Mouse (Mus musculus) left cerebral cortex, postnatal 36 days (tissue): ENCODE measurements around the gene Gm4175. TPM values are rescaled to one million over a fixed set of nuclear protein-coding genes. Genes with fewer than 3 reads are reported as not detected.
"Not testable (repeated sequence)": the region's sequence is repeated elsewhere in the genome, so short reads cannot be mapped to it uniquely, and the experiment has no call there.

ENCODE experiments used
- DNase-seq, 2 experiments: peaks; one replicate each; pipeline ENCODE4 v3.0.0; 2021 to 2022; ENCODE audit warnings: low spot score in 2 of 2, mixed read lengths in 1 of 2
- intact Hi-C: fragments of 180-260 bp; cut with DNase I; formaldehyde crosslinking; loops from one replicate; pipeline ENCODE4 v1.15.1; 2025
- total RNA-seq, 2 experiments: library from RNA; stranded (reverse); gene quantifications; 2 replicates each; pipeline ENCODE4 v1.2.3; 2021

Gene Gm4175
- total RNA-seq, result not detected

DNA sequence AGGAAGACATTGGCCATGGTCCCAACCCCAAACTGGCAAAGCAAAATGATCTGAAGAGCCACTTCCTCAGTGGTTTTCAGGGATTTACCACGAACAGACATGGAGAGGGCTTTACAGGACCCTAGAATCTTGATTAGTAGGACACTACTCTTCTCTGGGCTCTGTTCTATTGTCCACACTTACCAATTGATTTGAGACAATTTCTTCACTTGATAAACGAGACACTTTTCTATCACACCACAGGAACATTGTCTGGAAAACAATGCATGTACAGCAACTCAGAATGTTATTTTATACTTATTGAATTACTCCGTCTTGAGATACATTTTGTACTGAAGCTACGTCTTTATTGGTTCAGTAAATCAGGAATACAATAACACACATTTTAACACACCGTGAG is at the start of gene Gm4175:
Gene Gm4175, minus strand, starts transcription at position 101 of the 400 bp plus-strand sequence.
- intact Hi-C loops, DNase-seq: not testable (repeated sequence)

DNA sequence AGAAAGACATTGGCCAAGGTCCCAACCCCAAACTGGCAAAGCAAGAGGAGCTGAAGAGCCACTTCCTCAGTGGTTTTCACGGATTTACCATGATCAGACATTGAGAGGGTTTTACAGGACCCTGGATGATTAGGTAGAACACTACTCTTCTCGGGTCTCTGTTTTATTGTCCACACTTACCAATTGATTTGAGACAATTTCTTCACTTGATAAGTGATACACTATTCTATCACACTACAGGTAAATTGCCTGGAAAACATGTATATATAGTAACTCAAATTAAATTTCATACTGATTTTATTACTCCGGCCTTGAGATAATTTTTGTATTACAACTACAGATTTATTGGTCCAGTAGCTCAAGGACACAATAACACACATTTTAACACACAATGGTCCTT is 35.4 kb upstream of the Gm4175 start, which contains the start of gene Gm4177:
Gene Gm4177, minus strand, starts transcription at position 101 of the 400 bp plus-strand sequence.
- intact Hi-C loops, result not testable (repeated sequence)

More for the DNA sequence above, 35.4 kb upstream of the Gm4175 start, which contains the start of gene Gm4177:
- DNase-seq, result not testable (repeated sequence)

Other genes starting within 250 kb of the Gm4175 start
- not detected for gene Vmn1r130, start 249.7 kb downstream of the Gm4175 start, total RNA-seq
- not detected for gene Vmn1r131, start 215.4 kb downstream of the Gm4175 start, total RNA-seq
- gene Vmn1r132, start 147.4 kb downstream of the Gm4175 start, total RNA-seq, result not detected
- gene Gm4177, start 35.3 kb upstream of the Gm4175 start, total RNA-seq, result not detected
- not detected for gene Vmn1r135, start 70.9 kb upstream of the Gm4175 start, total RNA-seq
- gene Gm5725, start 82.8 kb upstream of the Gm4175 start, total RNA-seq, result not detected
- gene Gm5891, start 159.8 kb upstream of the Gm4175 start, total RNA-seq, result not detected
- not detected for gene Vmn1r137, start 233.1 kb upstream of the Gm4175 start, total RNA-seq